Mouse (Mus musculus) kidney, embryonic 14.5 days (tissue): ENCODE results near the gene Cdk2. TPM values are rescaled to one million over a fixed set of nuclear protein-coding genes. Genes with fewer than 3 reads are reported as not detected.

Source experiments
- ATAC-seq: fragments of 200-750 bp; cut with Nextera tagmentation; 2 replicates; pipeline ENCODE4 v1.8.0; 2017; ENCODE audit warnings: moderate number of reproducible peaks, mild to moderate bottlenecking, moderate TSS enrichment, moderate library complexity; ENCODE audit not compliant: low FRiP score, low TSS enrichment
- H3K27ac ChIP-seq: fragments of 300-500 bp; sonication (generic); 2 replicates; pipeline ENCODE4 v1.5.1; 2014; ENCODE audit warnings: low read depth, mild to moderate bottlenecking, low read length, moderate library complexity, mixed read lengths
- H3K27me3 ChIP-seq: fragments of 300-500 bp; sonication (generic); 2 replicates; pipeline ENCODE4 v1.6.1; 2014; ENCODE audit warnings: mild to moderate bottlenecking, low read length; ENCODE audit not compliant: control insufficient read depth, insufficient read depth
- H3K36me3 ChIP-seq: fragments of 300-500 bp; sonication (generic); 2 replicates; pipeline ENCODE4 v1.6.1; 2014; ENCODE audit warnings: low read length, mixed read lengths; ENCODE audit not compliant: control insufficient read depth, insufficient read depth
- H3K4me1 ChIP-seq: fragments of 300-500 bp; sonication (generic); 2 replicates; pipeline ENCODE4 v1.6.1; 2014; ENCODE audit warnings: low read length, mixed read lengths; ENCODE audit not compliant: control insufficient read depth, insufficient read depth
- H3K4me2 ChIP-seq: fragments of 300-500 bp; sonication (generic); replicated peaks from 2 replicates; pipeline ENCODE4 v1.6.1; 2014; ENCODE audit warnings: low read depth, mild to moderate bottlenecking, low read length
- H3K4me3 ChIP-seq: fragments of 300-500 bp; sonication (generic); 2 replicates; pipeline ENCODE4 v1.5.1; 2014; ENCODE audit warnings: mild to moderate bottlenecking, low read length
- H3K9ac ChIP-seq: fragments of 300-500 bp; sonication (generic); 2 replicates; pipeline ENCODE4 v1.6.1; 2014; ENCODE audit warnings: low read depth, mild to moderate bottlenecking, low read length, moderate library complexity
- H3K9me3 ChIP-seq: fragments of 300-500 bp; sonication (generic); 2 replicates; pipeline ENCODE4 v1.6.1; 2016; ENCODE audit warnings: low read length; ENCODE audit not compliant: control insufficient read depth
- WGBS: fragments of 180-500 bp; shearing (Covaris S2); extraction: QIAGEN DNeasy Blood & Tissue Kit; methylation state at CpG from one replicate; pipeline ENCODE4 v1.1.7; 2014; 5-methylcytosine and 5-hydroxymethylcytosine counted together
- polyA plus RNA-seq: library from polyadenylated mRNA; unstranded; fragments of >200 nt; fragmentation: Nextera tagmentation; extraction: Ambion mirVana; gene quantifications from 2 replicates; pipeline ENCODE4 v1.2.1, GENCODE M21; 2014

Gene Cdk2
- polyA plus RNA-seq, 1 experiment from 2014 or later, result 103 TPM

DNA sequence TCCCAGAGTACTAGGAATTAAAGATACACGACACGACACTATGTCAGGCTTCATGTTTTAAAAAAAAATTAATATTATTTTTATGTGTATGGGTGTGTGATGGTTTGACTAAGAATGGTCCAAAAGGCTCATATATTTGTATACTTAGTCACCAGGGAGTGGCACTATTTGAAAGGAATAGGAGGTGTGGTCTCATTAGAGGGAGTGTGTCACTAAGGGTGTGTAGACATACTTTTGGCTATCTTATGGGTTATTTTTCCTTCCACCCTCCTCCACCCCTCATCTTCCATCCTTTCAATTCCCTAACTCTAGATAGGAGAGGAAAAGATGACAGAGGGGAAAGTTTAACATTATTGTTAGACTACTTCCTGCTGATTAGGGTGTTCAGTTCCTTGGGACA, 39.0 kb downstream of the Cdk2 start:
- Histone ChIP-seq H3K4me3 (no peak overlapping the region), H3K27ac (no peak overlapping the region), H3K9me3 (no peaks in the 10 kb centered on the region), H3K4me1 (peaks cover 6% of the 10 kb centered on the region; the same call in 1 of the 2 replicates), H3K36me3 (no peaks in the 10 kb centered on the region), H3K9ac (no peak overlapping the region), H3K4me2 (no peak overlapping the region), H3K27me3 (no peaks in the 10 kb centered on the region)
- 98% methylated on average over 2 of the region's 2 CpGs for WGBS
- no peak for ATAC-seq

DNA sequence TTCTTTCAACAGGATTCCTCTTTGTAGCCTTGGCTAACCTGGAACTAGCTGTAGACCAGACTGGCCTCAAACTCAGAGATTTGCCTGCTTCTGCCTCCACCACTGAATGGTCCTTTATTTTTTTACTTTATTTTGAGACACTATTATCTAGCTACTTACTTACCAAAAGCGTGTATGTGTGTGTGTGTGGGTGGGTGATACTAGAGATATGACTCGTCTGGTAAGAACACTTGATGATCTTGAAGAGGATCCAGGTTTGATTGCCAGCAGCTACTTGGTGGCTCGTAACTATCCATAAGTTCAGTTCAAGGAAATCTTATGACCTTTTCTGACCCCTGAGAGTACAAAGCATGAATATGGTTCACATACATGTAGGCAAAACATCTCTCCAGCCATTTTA, 39.5 kb downstream of the Cdk2 start:
- Histone ChIP-seq H3K27ac (no peak overlapping the region), H3K4me1 (peaks cover 6% of the 10 kb centered on the region; the same call in 1 of the 2 replicates), H3K9me3 (no peaks in the 10 kb centered on the region), H3K4me3 (no peak overlapping the region), H3K36me3 (no peaks in the 10 kb centered on the region), H3K9ac (no peak overlapping the region), H3K4me2 (no peak overlapping the region), H3K27me3 (no peaks in the 10 kb centered on the region)
- WGBS, result 84% methylated on average over 3 of the region's 3 CpGs
- no peak for ATAC-seq

DNA sequence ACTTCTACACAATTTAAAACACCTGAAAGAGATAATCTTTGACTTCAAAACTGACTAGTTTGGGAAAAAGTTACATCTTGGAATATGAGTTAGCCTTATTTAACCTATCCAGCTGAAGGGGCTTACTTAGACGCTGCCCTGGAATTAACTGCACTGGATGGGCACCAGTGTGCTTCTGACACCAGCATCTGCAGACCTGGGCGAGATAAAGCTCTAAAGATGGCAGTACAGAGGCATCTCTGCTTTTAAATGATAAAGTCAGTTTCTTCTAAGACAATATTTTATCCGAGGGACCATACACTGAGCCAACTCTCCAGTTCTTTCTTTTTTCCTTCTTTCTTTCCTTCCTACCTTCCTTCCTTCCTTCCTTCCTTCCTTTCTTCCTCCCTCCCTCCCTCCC, 40.0 kb downstream of the Cdk2 start:
- Histone ChIP-seq H3K27me3 (no peaks in the 10 kb centered on the region), H3K4me3 (no peak overlapping the region), H3K4me2 (no peak overlapping the region), H3K9me3 (no peaks in the 10 kb centered on the region), H3K36me3 (no peaks in the 10 kb centered on the region), H3K27ac (no peak overlapping the region), H3K4me1 (peaks cover 6% of the 10 kb centered on the region; the same call in 1 of the 2 replicates), H3K9ac (no peak overlapping the region)
- ATAC-seq, result no peak
- WGBS, result 70% methylated on average over 3 of the region's 3 CpGs

DNA sequence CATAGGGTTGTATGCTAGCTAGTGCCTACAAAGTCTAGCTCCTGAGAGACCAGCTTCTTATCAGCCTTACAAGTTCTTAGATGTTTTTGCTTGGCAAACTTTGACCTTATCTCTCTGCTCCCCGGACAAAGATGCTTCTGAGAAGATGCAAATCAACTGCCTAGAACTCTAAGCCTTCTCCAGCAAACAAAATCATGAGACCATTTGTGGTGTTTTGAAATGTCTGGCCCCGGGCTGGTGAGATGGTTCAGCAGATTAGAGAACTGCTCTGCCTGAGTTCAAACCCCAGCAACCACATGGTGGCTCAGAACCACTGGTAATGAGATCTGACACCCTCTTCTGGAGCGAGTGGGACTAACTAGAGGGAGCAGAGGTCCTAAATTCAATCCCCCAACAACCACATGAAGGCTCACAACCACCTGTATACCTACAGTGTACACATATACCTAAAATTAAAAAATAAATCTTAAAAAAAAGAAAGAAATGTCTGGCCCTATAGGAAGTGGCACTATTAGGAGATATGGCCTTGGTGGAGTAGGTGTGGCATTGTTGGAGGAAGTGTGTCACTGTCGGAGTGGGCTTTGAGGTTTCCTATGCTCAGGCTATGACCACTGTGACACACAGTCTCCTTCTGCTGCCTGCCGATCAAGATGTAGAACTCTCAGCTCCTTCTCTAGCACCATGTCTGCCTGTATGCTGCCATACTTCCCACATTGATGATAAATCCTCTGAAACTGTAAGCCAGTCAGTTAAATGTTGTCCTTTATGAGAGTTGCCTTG, 41.2 kb downstream of the Cdk2 start:
- Histone ChIP-seq H3K4me1 (peaks cover 3% of the 10 kb centered on the region; the same call in 1 of the 2 replicates), H3K27me3 (no peaks in the 10 kb centered on the region), H3K27ac (no peak overlapping the region), H3K36me3 (no peaks in the 10 kb centered on the region), H3K9ac (no peak overlapping the region), H3K4me2 (no peak overlapping the region), H3K4me3 (no peak overlapping the region), H3K9me3 (no peaks in the 10 kb centered on the region)
- WGBS, result 62% methylated on average over 5 of the region's 5 CpGs
- no peak for ATAC-seq

DNA sequence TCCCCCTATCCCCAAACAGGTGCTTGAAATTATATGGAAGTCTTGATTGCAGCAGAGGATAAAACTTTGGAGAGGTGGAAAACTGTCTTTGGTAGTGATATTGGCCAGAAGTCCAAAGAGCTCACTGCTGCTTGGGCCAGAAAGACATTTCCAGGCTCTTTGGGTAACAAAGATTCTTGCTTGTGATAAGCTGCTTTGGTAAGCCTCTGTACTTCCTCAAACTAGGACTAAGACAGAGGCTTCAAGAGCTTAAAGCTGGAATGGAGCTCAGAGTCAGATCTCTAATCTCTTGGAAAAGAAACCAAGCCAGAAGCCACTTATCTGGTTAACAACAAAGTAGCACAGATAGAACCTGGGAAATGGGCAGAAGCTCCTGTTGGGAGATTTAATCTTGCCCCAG, 42.4 kb downstream of the Cdk2 start:
- H3K4me1 ChIP-seq, result no peaks in the 10 kb centered on the region
- H3K27me3 ChIP-seq, result no peaks in the 10 kb centered on the region
- H3K27ac ChIP-seq, result no peak overlapping the region
- no peak for ATAC-seq
- H3K36me3 ChIP-seq, result no peaks in the 10 kb centered on the region
- H3K4me2 ChIP-seq, result no peak overlapping the region
- no peak overlapping the region for H3K9ac ChIP-seq
- no peaks in the 10 kb centered on the region for H3K9me3 ChIP-seq
- no peak overlapping the region for H3K4me3 ChIP-seq

DNA sequence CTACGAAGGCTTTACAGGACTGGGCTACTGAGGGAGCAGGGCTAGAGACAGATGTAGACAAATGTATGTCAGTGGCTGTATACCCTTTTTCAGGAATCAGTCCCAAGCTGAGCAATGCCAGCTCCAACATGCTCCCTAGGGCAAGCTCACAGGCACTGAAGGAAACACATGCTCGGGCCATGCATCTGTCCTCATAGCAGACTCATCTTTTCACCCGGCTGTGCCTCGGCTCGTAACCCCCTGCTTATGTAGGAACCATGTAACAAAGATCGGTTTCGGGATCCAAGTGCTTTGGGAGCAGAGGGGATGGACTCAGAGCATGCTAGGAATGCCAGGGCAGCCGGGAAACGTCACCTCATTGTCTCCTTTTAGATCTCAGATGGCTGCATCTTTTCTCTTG, 45.3 kb downstream of the Cdk2 start:
- Histone ChIP-seq H3K36me3 (no peaks in the 10 kb centered on the region), H3K27me3 (no peaks in the 10 kb centered on the region), H3K27ac (no peak overlapping the region), H3K9me3 (no peaks in the 10 kb centered on the region), H3K9ac (no peak overlapping the region), H3K4me2 (no peak overlapping the region), H3K4me1 (no peaks in the 10 kb centered on the region), H3K4me3 (no peak overlapping the region)
- ATAC-seq, result no peak
- 39% methylated on average over 9 of the region's 9 CpGs for WGBS

DNA sequence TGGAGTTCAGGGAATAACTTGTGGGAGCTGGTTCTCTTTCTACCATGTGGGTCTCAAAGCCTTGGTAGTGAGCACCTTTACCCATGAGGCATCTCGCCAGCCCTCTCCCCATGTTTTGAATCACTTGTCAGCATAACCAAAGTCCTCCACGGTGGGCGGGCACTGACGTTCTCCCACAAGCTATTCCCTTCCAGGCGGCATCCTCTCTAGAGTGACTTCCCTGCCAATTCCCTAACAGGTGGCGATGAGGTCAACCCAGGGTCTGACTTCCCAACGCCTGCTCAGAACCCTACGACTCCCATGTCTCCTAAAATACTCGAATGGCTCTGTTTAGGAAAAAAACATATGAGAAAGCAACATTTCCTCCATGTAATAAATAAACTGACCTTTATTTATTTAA, 47.0 kb downstream of the Cdk2 start:
- H3K27ac ChIP-seq, result no peak overlapping the region
- H3K27me3 ChIP-seq, result no peaks in the 10 kb centered on the region
- H3K4me1 ChIP-seq, result no peaks in the 10 kb centered on the region
- H3K9ac ChIP-seq, result no peak overlapping the region
- no peaks in the 10 kb centered on the region for H3K9me3 ChIP-seq
- no peak overlapping the region for H3K4me3 ChIP-seq
- WGBS, result 50% methylated on average over 9 of the region's 9 CpGs
- no peak overlapping the region for H3K4me2 ChIP-seq
- no peak for ATAC-seq
- H3K36me3 ChIP-seq, result no peaks in the 10 kb centered on the region

DNA sequence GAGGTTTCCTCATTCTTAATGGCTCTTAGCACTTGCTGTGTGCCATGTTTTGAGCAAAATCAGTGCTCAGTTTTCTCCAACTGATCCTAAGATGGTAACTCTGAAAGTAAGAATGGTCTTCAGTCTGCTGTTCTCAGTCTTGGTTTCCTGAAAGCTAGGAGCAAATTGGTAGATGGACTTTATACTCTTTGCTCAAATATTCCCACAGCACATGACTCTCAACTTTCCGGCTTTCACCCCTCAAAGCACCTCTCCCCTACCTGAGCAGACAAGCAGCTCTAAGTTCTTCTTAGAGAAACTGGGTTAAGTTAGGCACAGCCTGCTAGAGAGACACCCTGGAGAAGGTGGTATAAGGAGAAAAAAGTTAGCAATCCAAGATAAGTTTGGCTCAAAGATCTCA, 48.1 kb downstream of the Cdk2 start:
- ATAC-seq, result no peak
- Histone ChIP-seq H3K27me3 (no peaks in the 10 kb centered on the region), H3K9me3 (no peaks in the 10 kb centered on the region), H3K27ac (no peak overlapping the region), H3K36me3 (no peaks in the 10 kb centered on the region), H3K9ac (no peak overlapping the region), H3K4me3 (no peak overlapping the region), H3K4me2 (no peak overlapping the region), H3K4me1 (no peaks in the 10 kb centered on the region)
- WGBS, result 91% methylated on average over 1 of the region's 1 CpGs

DNA sequence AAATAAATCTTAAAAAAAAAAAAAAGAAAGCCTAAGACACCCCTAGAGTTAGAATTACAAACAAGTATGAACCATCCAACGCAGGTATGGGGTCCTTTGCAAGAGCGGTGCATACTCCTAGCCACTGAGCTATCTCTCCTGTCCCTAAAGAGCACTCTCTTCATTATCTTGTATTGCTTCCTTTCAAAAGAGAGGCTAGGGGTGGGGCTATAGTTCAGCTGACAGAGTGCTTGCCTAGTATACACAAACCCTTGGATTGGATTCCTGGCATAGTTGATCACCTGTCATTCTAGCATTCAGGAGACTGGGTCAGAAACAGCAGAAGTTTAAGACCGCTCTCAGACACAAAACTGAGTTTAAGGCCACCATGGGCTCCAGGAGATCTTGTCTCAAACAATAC, 49.6 kb downstream of the Cdk2 start:
- Histone ChIP-seq H3K36me3 (no peaks in the 10 kb centered on the region), H3K27ac (no peak overlapping the region), H3K4me1 (no peaks in the 10 kb centered on the region), H3K4me3 (no peak overlapping the region), H3K4me2 (no peak overlapping the region), H3K9me3 (no peaks in the 10 kb centered on the region), H3K9ac (no peak overlapping the region), H3K27me3 (no peaks in the 10 kb centered on the region)
- ATAC-seq, result no peak
- 86% methylated on average over 3 of the region's 3 CpGs for WGBS
